ENCODE assay signal across 9 mouse cellular contexts in genomic region chr5:124444208-124444607, GRCm38 (mm10). TPM values are rescaled to one million over a fixed set of nuclear protein-coding genes. Genes with fewer than 3 reads are reported as not detected.
DNase-seq lines count a peak whose midpoint lies in the region; ATAC-seq and TF ChIP-seq lines count a peak whose summit lies in the region.
"Had no signal": no experiment of that assay in that cellular context is flagged by ENCODE, and none has a peak within 500 bp of the region (broad histone marks: within the 10 kb centered on the region; RNA-seq: fewer than 3 reads in every experiment).

No protein-coding gene starts in this region.

- dilution Hi-C loops in CH12.LX (cut with MboI; ENCODE audit: extremely low pct_ligation_motif_present, extremely low pct_unique_long_range_greater_than_20kb, low sequenced_read_pairs): no loop called here

- no peak overlapping the region for H3K27ac ChIP-seq in hindbrain, embryonic 12.5 days
- no peak overlapping the region for H3K27ac ChIP-seq in hindbrain, postnatal 0 days
- H3K27ac ChIP-seq in CH12.LX (ENCODE audit: insufficient read depth, low read depth): peak overlapping the region; percentile 57; the same call in 1 of the 2 replicates
- no peak overlapping the region for H3K27ac ChIP-seq in brown adipose tissue, adult 24 weeks (replicated peaks; ENCODE audit: low read depth, low read length)
- H3K27ac ChIP-seq in limb, embryonic 15.5 days: peak overlapping the region; percentile 91; the same call in 1 of the 2 replicates

- in situ Hi-C loops in CH12.LX (cut with MboI; ENCODE audit: low pct_ligation_motif_present, low pct_unique_long_range_greater_than_20kb, low sequenced_read_pairs): loop anchor here (25.0 kb wide), 1 partner anchor 418 kb away; the partner anchor contains the start of genes Ccdc92 and Zfp664

- peaks cover 77% of the 10 kb centered on the region for H3K79me2 ChIP-seq in CH12.LX (replicated peaks; ENCODE audit: control insufficient read depth, extremely low read depth, insufficient read depth, poor library complexity, severe bottlenecking)

- no peak for TF ChIP-seq EP300 in CH12.LX (IDR thresholded peaks at IDR 0.05; ENCODE audit: low read length)

- no peak for ATAC-seq in hindbrain, embryonic 12.5 days (ENCODE audit: low FRiP score)
- ATAC-seq in hindbrain, postnatal 0 days: no peak
- ATAC-seq in limb, embryonic 15.5 days (ENCODE audit: insufficient number of reproducible peaks, low FRiP score, low TSS enrichment, low read depth): no peak

- H3K4me3 ChIP-seq in hindbrain, embryonic 12.5 days: no peak overlapping the region; the same call in 1 of the 2 replicates
- H3K4me3 ChIP-seq in hindbrain, postnatal 0 days (ENCODE audit: low read length): no peak overlapping the region
- peak overlapping the region in 2 of 3 experiments; percentile 62 to 76 for H3K4me3 ChIP-seq in CH12.LX (replicated peaks in 1 of 3; ENCODE audit: low read depth in 2 of 3, low read length in 2 of 3, poor library complexity in 1 of 3)
- H3K4me3 ChIP-seq in brown adipose tissue, adult 24 weeks (ENCODE audit: insufficient read depth, low read depth, low read length): peak overlapping the region; percentile 75; the same call in 1 of the 2 replicates
- 0 out of 2 replicates have a peak overlapping the region, but pooled peaks have one; percentile 85 for H3K4me3 ChIP-seq in limb, embryonic 15.5 days

- 73% methylated on average over 3 of the region's 3 CpGs for WGBS in hindbrain, embryonic 12.5 days
- WGBS in hindbrain, postnatal 0 days: 69% methylated on average over 3 of the region's 3 CpGs
- whole genome bisulfite sequencing in limb, embryonic 15.5 days: 74% methylated on average over 3 of the region's 3 CpGs

- no peak for TF ChIP-seq POLR2A in CH12.LX (IDR thresholded peaks at IDR 0.05; ENCODE audit: low read depth, low read length)

- peak overlapping the region; percentile 91; the same call in 1 of the 2 replicates for H3K4me2 ChIP-seq in hindbrain, embryonic 12.5 days (replicated peaks)
- H3K4me2 ChIP-seq in hindbrain, postnatal 0 days (ENCODE audit: low read depth, low read length): no peak overlapping the region; the same call in 1 of the 2 replicates
- peak overlapping the region; percentile 80 for H3K4me2 ChIP-seq in CH12.LX (ENCODE audit: insufficient read depth, low read depth, poor library complexity, severe bottlenecking)
- peak overlapping the region; percentile 83; the same call in 1 of the 2 replicates for H3K4me2 ChIP-seq in limb, embryonic 15.5 days

- no peak for DNase-seq in hindbrain, postnatal 0 days (ENCODE audit: low spot score)
- no peak for DNase-seq in CH12.LX (ENCODE audit: extremely low read depth)
- no peak for DNase-seq in urinary bladder, postnatal 14 days (ENCODE audit: low spot score)
- DNase-seq in gastrocnemius, postnatal 14 days: no peak
- DNase-seq in spleen, adult 12 weeks (ENCODE audit: low spot score): no peak
- DNase-seq: layer of hippocampus, adult 9-11 months had no signal

- H3K27me3 ChIP-seq in hindbrain, embryonic 12.5 days: no peaks in the 10 kb centered on the region
- H3K27me3 ChIP-seq in hindbrain, postnatal 0 days (ENCODE audit: insufficient read depth, low read length): no peaks in the 10 kb centered on the region
- no peaks in the 10 kb centered on the region for H3K27me3 ChIP-seq in CH12.LX (replicated peaks)
- no peaks in the 10 kb centered on the region for H3K27me3 ChIP-seq in limb, embryonic 15.5 days

- no peak overlapping the region for H3K9ac ChIP-seq in hindbrain, embryonic 12.5 days
- no peak overlapping the region for H3K9ac ChIP-seq in hindbrain, postnatal 0 days (replicated peaks; ENCODE audit: low read length)
- peak overlapping the region; percentile 92; the same call in 1 of the 2 replicates for H3K9ac ChIP-seq in CH12.LX (ENCODE audit: insufficient read depth, low read depth)
- no peak overlapping the region for H3K9ac ChIP-seq in limb, embryonic 15.5 days

- TF ChIP-seq RAD21 in CH12.LX (IDR thresholded peaks at IDR 0.05; ENCODE audit: low read depth, low read length): no peak

- H3K4me1 ChIP-seq in hindbrain, embryonic 12.5 days: peaks cover 37% of the 10 kb centered on the region
- peaks cover 3% of the 10 kb centered on the region; the same call in 1 of the 2 replicates for H3K4me1 ChIP-seq in hindbrain, postnatal 0 days (ENCODE audit: insufficient read depth, low read length)
- peaks cover 11 to 44% of the 10 kb centered on the region in 2 experiments for H3K4me1 ChIP-seq in CH12.LX (ENCODE audit: control insufficient read depth in 1 of 2, insufficient read depth in 2 of 2)
- H3K4me1 ChIP-seq in brown adipose tissue, adult 24 weeks (ENCODE audit: control insufficient read depth, insufficient read depth, insufficient read length, low read length): peaks cover 11% of the 10 kb centered on the region
- peaks cover 37% of the 10 kb centered on the region for H3K4me1 ChIP-seq in limb, embryonic 15.5 days

- peaks cover 19% of the 10 kb centered on the region for H3K36me3 ChIP-seq in hindbrain, embryonic 12.5 days
- peaks cover 19% of the 10 kb centered on the region for H3K36me3 ChIP-seq in hindbrain, postnatal 0 days (ENCODE audit: insufficient read depth, low read length)
- peaks cover 21 to 34% of the 10 kb centered on the region in 2 experiments for H3K36me3 ChIP-seq in CH12.LX (replicated peaks in 1 of 2; ENCODE audit: control insufficient read depth in 1 of 2, insufficient read depth in 1 of 2, low read length in 1 of 2)
- peaks cover 21% of the 10 kb centered on the region for H3K36me3 ChIP-seq in limb, embryonic 15.5 days

- no peak for TF ChIP-seq CTCF in hindbrain, postnatal 0 days (IDR thresholded peaks at IDR 0.05; ENCODE audit: low read depth)
- no peak for TF ChIP-seq CTCF in CH12.LX (conservative IDR thresholded peaks at IDR 0.05 in 1 of 2, IDR thresholded peaks at IDR 0.05 in 1 of 2; ENCODE audit: low read depth in 2 of 2, low read length in 2 of 2)

- intact Hi-C loops in gastrocnemius, postnatal 14 days (cut with DNase I; ENCODE audit: low total_unique reads): no loop called here

- H3K9me3 ChIP-seq in hindbrain, embryonic 12.5 days (replicated peaks): no peaks in the 10 kb centered on the region
- no peaks in the 10 kb centered on the region for H3K9me3 ChIP-seq in hindbrain, postnatal 0 days (ENCODE audit: low read length)
- no peaks in the 10 kb centered on the region for H3K9me3 ChIP-seq in CH12.LX (replicated peaks; ENCODE audit: low read length)
- no peaks in the 10 kb centered on the region for H3K9me3 ChIP-seq in limb, embryonic 15.5 days

TF ChIP-seq in CH12.LX, 34 proteins besides CTCF, POLR2A, EP300 and RAD21 (continues in another document):
- no peak for TF ChIP-seq ZKSCAN1 (IDR thresholded peaks at IDR 0.05; ENCODE audit: borderline replicate concordance, low read depth, low read length)
- TF ChIP-seq NELFE (IDR thresholded peaks at IDR 0.05; ENCODE audit: low read depth, low read length): no peak
- peak; percentile 76 for TF ChIP-seq ZNF384 (IDR thresholded peaks at IDR 0.05; ENCODE audit: low read depth, low read length)
- TF ChIP-seq CHD1 (IDR thresholded peaks at IDR 0.05; ENCODE audit: low read depth, low read length): no peak

RNA-seq across cellular contexts. Expression of gene Kmt5a, which starts 4.5 kb away (rescaled TPM):
- polyA plus RNA-seq in hindbrain, embryonic 12.5 days (2016; fragmentation: Nextera tagmentation; extraction: Ambion mirVana): 62.9 and 67.3 TPM in 2 replicates
- total RNA-seq in hindbrain, postnatal 0 days (2014; rRNA removed): 28.0 and 48.5 TPM in 2 replicates
- 17.2 and 20.5 TPM in 2 replicates for polyA plus RNA-seq in hindbrain, postnatal 0 days (2015; fragmentation: Nextera tagmentation; extraction: Ambion mirVana)
- total RNA-seq in CH12.LX (2012; rRNA removed) (55.3 and 64.6 TPM in 2 replicates), CH12.LX (2014; rRNA removed) (60.9 and 62.8 TPM in 2 replicates)
- polyA plus RNA-seq in CH12.LX (2012; ENCODE audit: insufficient read length, low read depth): 151 and 154 TPM in 2 replicates
- polyA plus RNA-seq in brown adipose tissue, adult 24 weeks (2012; ENCODE audit: insufficient read depth, insufficient read length, missing spikeins): 63.9 and 139 TPM in 2 replicates
- polyA plus RNA-seq in limb, embryonic 15.5 days (2015; fragmentation: Nextera tagmentation; extraction: Ambion mirVana): 56.3 and 64.5 TPM in 2 replicates
- 10 to 100 TPM; 56.4 to 66.0 TPM for total RNA-seq in gastrocnemius, postnatal 14 days (2021)

RNA-seq across cellular contexts. Expression of gene Sbno1, which starts 18.4 kb away (rescaled TPM):
- 108 and 113 TPM in 2 replicates for polyA plus RNA-seq in hindbrain, embryonic 12.5 days (2016; fragmentation: Nextera tagmentation; extraction: Ambion mirVana)
- total RNA-seq in hindbrain, postnatal 0 days (2014; rRNA removed): 30.4 and 35.9 TPM in 2 replicates
- 71.0 and 73.6 TPM in 2 replicates for polyA plus RNA-seq in hindbrain, postnatal 0 days (2015; fragmentation: Nextera tagmentation; extraction: Ambion mirVana)
- total RNA-seq in CH12.LX (2012; rRNA removed) (38.3 and 44.2 TPM in 2 replicates), CH12.LX (2014; rRNA removed) (32.4 and 35.0 TPM in 2 replicates)
- 48.5 and 52.3 TPM in 2 replicates for polyA plus RNA-seq in CH12.LX (2012; ENCODE audit: insufficient read length, low read depth)
- polyA plus RNA-seq in brown adipose tissue, adult 24 weeks (2012; ENCODE audit: insufficient read depth, insufficient read length, missing spikeins): 35.5 and 47.6 TPM in 2 replicates
- polyA plus RNA-seq in limb, embryonic 15.5 days (2015; fragmentation: Nextera tagmentation; extraction: Ambion mirVana): 70.7 and 71.9 TPM in 2 replicates
- 10 to 100 TPM; 32.4 to 35.6 TPM for total RNA-seq in gastrocnemius, postnatal 14 days (2021)

RNA-seq across cellular contexts. Expression of gene Rilpl2, which starts 34.0 kb away (rescaled TPM):
- polyA plus RNA-seq in hindbrain, embryonic 12.5 days (2016; fragmentation: Nextera tagmentation; extraction: Ambion mirVana): 18.0 and 20.0 TPM in 2 replicates
- 25.6 and 38.8 TPM in 2 replicates for total RNA-seq in hindbrain, postnatal 0 days (2014; rRNA removed)
- polyA plus RNA-seq in hindbrain, postnatal 0 days (2015; fragmentation: Nextera tagmentation; extraction: Ambion mirVana): 33.2 and 34.8 TPM in 2 replicates
- 393 and 482 TPM in 2 replicates for total RNA-seq in CH12.LX (2012; rRNA removed)
- total RNA-seq in CH12.LX (2014; rRNA removed): 415 and 425 TPM in 2 replicates
- 354 and 405 TPM in 2 replicates for polyA plus RNA-seq in CH12.LX (2012; ENCODE audit: insufficient read length, low read depth)
- 10.8 and 15.6 TPM in 2 replicates for polyA plus RNA-seq in brown adipose tissue, adult 24 weeks (2012; ENCODE audit: insufficient read depth, insufficient read length, missing spikeins)
- polyA plus RNA-seq in limb, embryonic 15.5 days (2015; fragmentation: Nextera tagmentation; extraction: Ambion mirVana): 33.6 and 36.1 TPM in 2 replicates
- total RNA-seq in gastrocnemius, postnatal 14 days (2021): 1 to 10 TPM; 4.2 to 4.6 TPM

RNA-seq across cellular contexts. Expression of gene Snrnp35, which starts 38.7 kb away (rescaled TPM):
- 23.8 and 27.2 TPM in 2 replicates for polyA plus RNA-seq in hindbrain, embryonic 12.5 days (2016; fragmentation: Nextera tagmentation; extraction: Ambion mirVana)
- 4.0 and 17.2 TPM in 2 replicates for total RNA-seq in hindbrain, postnatal 0 days (2014; rRNA removed)
- polyA plus RNA-seq in hindbrain, postnatal 0 days (2015; fragmentation: Nextera tagmentation; extraction: Ambion mirVana): 13.9 and 17.3 TPM in 2 replicates
- total RNA-seq in CH12.LX (2012; rRNA removed) (23.3 and 27.4 TPM in 2 replicates), CH12.LX (2014; rRNA removed) (13.9 and 14.9 TPM in 2 replicates)
- 29.0 and 36.3 TPM in 2 replicates for polyA plus RNA-seq in CH12.LX (2012; ENCODE audit: insufficient read length, low read depth)
- 12.4 and 13.4 TPM in 2 replicates for polyA plus RNA-seq in brown adipose tissue, adult 24 weeks (2012; ENCODE audit: insufficient read depth, insufficient read length, missing spikeins)
- polyA plus RNA-seq in limb, embryonic 15.5 days (2015; fragmentation: Nextera tagmentation; extraction: Ambion mirVana): 23.6 and 25.1 TPM in 2 replicates
- 10 to 100 TPM; 27.3 to 28.4 TPM for total RNA-seq in gastrocnemius, postnatal 14 days (2021)

Comparison
In these comparisons a context has a peak if more than half of its experiments do, and no peak if none do; other contexts are left out.
1. H3K27ac ChIP-seq: peak in CH12.LX (single experiment) and limb, embryonic 15.5 days (single experiment); none in hindbrain, embryonic 12.5 days (single experiment), hindbrain, postnatal 0 days (single experiment) and brown adipose tissue, adult 24 weeks (single experiment).
2. H3K4me3 ChIP-seq: peak in CH12.LX (2 of 3), brown adipose tissue, adult 24 weeks (single experiment) and limb, embryonic 15.5 days (single experiment); none in hindbrain, embryonic 12.5 days (single experiment) and hindbrain, postnatal 0 days (single experiment).